Mouse (Mus musculus) MEL (cell line): ENCODE data around the gene Fam98c.

ENCODE experiments used
- CHD1 ChIP-seq: IDR thresholded peaks from 2 replicates; pipeline ENCODE4 v1.6.1; 2012; ENCODE audit warnings: low read depth, mild to moderate bottlenecking, inconsistent platforms, low read length, improper control_type of control experiment
- CTCF ChIP-seq, 3 experiments: IDR thresholded peaks in 2 of 3; conservative IDR thresholded peaks in 1 of 3; 2 replicates each; pipeline ENCODE4 v1.5.1; 2011 to 2012; ENCODE audit warnings: low read length in 3 of 3, low read depth in 2 of 3, mild to moderate bottlenecking in 2 of 3, improper control_type of control experiment in 1 of 3, inconsistent platforms in 1 of 3, mixed read lengths in 1 of 3, moderate library complexity in 1 of 3; ENCODE audit not compliant: control insufficient read depth in 1 of 3, insufficient read depth in 1 of 3, poor library complexity in 1 of 3, severe bottlenecking in 1 of 3
- E2F4 ChIP-seq: IDR thresholded peaks from 2 replicates; pipeline ENCODE4 v1.6.1; 2011; ENCODE audit warnings: low read depth, low read length, improper control_type of control experiment, borderline replicate concordance
- EP300 ChIP-seq, 2 experiments: IDR thresholded peaks; 2 replicates each; pipeline ENCODE4 v1.6.1; 2011; ENCODE audit warnings: improper control_type of control experiment in 2 of 2, low read length in 2 of 2, low read depth in 1 of 2, mild to moderate bottlenecking in 1 of 2
- HCFC1 ChIP-seq: IDR thresholded peaks from 2 replicates; pipeline ENCODE4 v1.6.1; 2012; ENCODE audit warnings: low read depth, mild to moderate bottlenecking, inconsistent platforms, low read length, improper control_type of control experiment, moderate library complexity
- MAX ChIP-seq: IDR thresholded peaks from 2 replicates; pipeline ENCODE4 v1.6.1; 2011; ENCODE audit warnings: low read length, improper control_type of control experiment
- MEF2A ChIP-seq: IDR thresholded peaks from 2 replicates; pipeline ENCODE4 v1.6.1; 2014; ENCODE audit warnings: low read depth, mild to moderate bottlenecking, inconsistent platforms, low read length, improper control_type of control experiment; ENCODE audit not compliant: poor library complexity, insufficient replicate concordance, severe bottlenecking; ENCODE audit errors: extremely low read depth
- MXI1 ChIP-seq: IDR thresholded peaks from 2 replicates; pipeline ENCODE4 v1.6.1; 2011; ENCODE audit warnings: mild to moderate bottlenecking, low read depth, low read length, improper control_type of control experiment
- NELFE ChIP-seq: IDR thresholded peaks from 2 replicates; pipeline ENCODE4 v1.6.1; 2011; ENCODE audit warnings: low read depth, low read length, improper control_type of control experiment
- POLR2A ChIP-seq, 2 experiments: IDR thresholded peaks; 2 replicates each; pipeline ENCODE4 v1.6.1; 2011 to 2012; ENCODE audit warnings: low read length in 2 of 2, mild to moderate bottlenecking in 2 of 2, control low read depth in 1 of 2, improper control_type of control experiment in 1 of 2, low read depth in 1 of 2, moderate library complexity in 1 of 2; ENCODE audit not compliant: control insufficient read depth in 1 of 2, insufficient read depth in 1 of 2, poor library complexity in 1 of 2
- POLR2AphosphoS2 ChIP-seq: IDR thresholded peaks from 2 replicates; pipeline ENCODE4 v1.6.1; 2011; ENCODE audit warnings: low read length, improper control_type of control experiment
- TAL1 ChIP-seq: IDR thresholded peaks from 2 replicates; pipeline ENCODE4 v1.6.1; 2012; ENCODE audit warnings: mild to moderate bottlenecking, inconsistent platforms, low read length, moderate library complexity, mixed read lengths
- UBTF ChIP-seq: IDR thresholded peaks from 2 replicates; pipeline ENCODE4 v1.6.1; 2012; ENCODE audit warnings: low read depth, mild to moderate bottlenecking, inconsistent platforms, low read length, improper control_type of control experiment, moderate library complexity, borderline replicate concordance; ENCODE audit not compliant: insufficient read depth
- USF1 ChIP-seq: IDR thresholded peaks from 2 replicates; pipeline ENCODE4 v1.6.1; 2014; ENCODE audit warnings: low read depth, mild to moderate bottlenecking, inconsistent platforms, low read length, improper control_type of control experiment, moderate library complexity

DNA sequence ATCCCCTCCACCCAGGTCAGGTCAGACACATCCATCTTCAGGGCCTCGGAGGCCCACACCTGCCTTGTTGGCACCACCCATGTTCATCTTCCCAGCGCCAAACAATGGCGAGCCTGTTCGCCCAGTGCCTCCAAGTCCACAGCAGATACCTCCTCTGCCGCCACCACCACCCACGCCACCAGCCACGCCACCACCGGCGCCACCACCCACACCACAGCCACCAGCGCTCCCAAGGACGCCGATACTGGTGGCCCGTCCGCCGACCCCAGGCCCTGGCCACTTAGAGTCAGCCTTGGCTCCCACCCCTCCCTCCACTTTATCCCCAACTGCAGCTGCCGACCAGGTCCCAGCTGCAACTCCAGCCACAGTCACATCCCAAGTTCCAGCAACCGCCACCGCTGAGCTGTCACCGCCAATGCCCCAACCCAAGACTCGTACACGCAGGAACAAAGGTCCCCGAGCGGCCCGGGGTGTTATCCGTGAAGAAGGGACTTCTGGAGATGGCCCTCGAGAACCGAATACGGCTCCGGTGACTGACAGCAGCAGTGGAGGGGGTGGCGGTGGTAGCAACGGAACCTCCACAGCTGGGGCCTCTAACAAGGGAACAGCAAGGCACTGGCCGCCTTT, 16.5 kb upstream of the Fam98c start:
- no peak; the same call in 1 of the 2 replicates for TF ChIP-seq POLR2AphosphoS2
- TF ChIP-seq TAL1: no peak
- no peak for TF ChIP-seq MAX
- no peak for TF ChIP-seq CTCF (IDR thresholded peaks at IDR 0.05 in 2 of 3, conservative IDR thresholded peaks at IDR 0.05 in 1 of 3; ENCODE audit: control insufficient read depth in 1 of 3, insufficient read depth in 1 of 3, low read depth in 2 of 3, low read length in 3 of 3, poor library complexity in 1 of 3, severe bottlenecking in 1 of 3)
- no peak for TF ChIP-seq MEF2A
- no peak for TF ChIP-seq EP300 (IDR thresholded peaks at IDR 0.05; ENCODE audit: low read depth in 1 of 2, low read length in 2 of 2)
- TF ChIP-seq POLR2A (IDR thresholded peaks at IDR 0.05; ENCODE audit: control insufficient read depth in 1 of 2, insufficient read depth in 1 of 2, low read depth in 1 of 2, low read length in 2 of 2, poor library complexity in 1 of 2): no peak
- TF ChIP-seq USF1: no peak
- TF ChIP-seq MXI1: no peak
- no peak for TF ChIP-seq CHD1
- TF ChIP-seq HCFC1: no peak
- TF ChIP-seq E2F4: no peak
- TF ChIP-seq UBTF: no peak
- TF ChIP-seq NELFE: no peak
